Mouse (Mus musculus) heart, postnatal 0 days (tissue): Measurements from ENCODE around the gene Dolpp1. TPM values are rescaled to one million over a fixed set of nuclear protein-coding genes. Genes with fewer than 3 reads are reported as not detected.
A peak's percentile ranks its signal among the peaks of the same experiment; 100 is the strongest.
"Not testable (repeated sequence)": the region's sequence is repeated elsewhere in the genome, so short reads cannot be mapped to it uniquely, and the experiment has no call there.

Source experiments
- ATAC-seq: fragments of 200-750 bp; cut with Nextera tagmentation; 2 replicates; pipeline ENCODE4 v1.8.0; 2017; ENCODE audit warnings: low read depth, moderate number of reproducible peaks, moderate library complexity; ENCODE audit not compliant: insufficient read depth
- DNase-seq: peaks from one replicate; pipeline ENCODE4 v3.0.0-alpha.2; 2016; ENCODE audit warnings: low spot score
- H3K27ac ChIP-seq: fragments of 300-500 bp; sonication (generic); 2 replicates; pipeline ENCODE4 v1.5.1; 2014; ENCODE audit warnings: low read depth, mild to moderate bottlenecking
- H3K27me3 ChIP-seq: fragments of 300-500 bp; sonication (generic); 2 replicates; pipeline ENCODE4 v1.6.1; 2014; ENCODE audit warnings: low read length, mixed read lengths; ENCODE audit not compliant: control insufficient read depth, insufficient read depth
- H3K36me3 ChIP-seq: fragments of 300-500 bp; sonication (generic); replicated peaks from 2 replicates; pipeline ENCODE4 v1.6.1; 2014; ENCODE audit warnings: low read length, mixed read lengths; ENCODE audit not compliant: control insufficient read depth, insufficient read depth
- H3K4me1 ChIP-seq: fragments of 300-500 bp; sonication (generic); 2 replicates; pipeline ENCODE4 v1.6.1; 2014; ENCODE audit warnings: antibody characterized with exemption; ENCODE audit not compliant: control insufficient read depth, insufficient read depth
- H3K4me2 ChIP-seq: fragments of 300-500 bp; sonication (generic); 2 replicates; pipeline ENCODE4 v1.6.1; 2014; ENCODE audit warnings: low read depth, mild to moderate bottlenecking, low read length, moderate library complexity
- H3K4me3 ChIP-seq: fragments of 300-500 bp; sonication (generic); 2 replicates; pipeline ENCODE4 v1.5.1; 2014; ENCODE audit warnings: low read depth, low read length
- H3K9ac ChIP-seq: fragments of 300-500 bp; sonication (generic); replicated peaks from 2 replicates; pipeline ENCODE4 v1.6.1; 2014; ENCODE audit warnings: low read depth, low read length, mixed read lengths
- H3K9me3 ChIP-seq: fragments of 300-500 bp; sonication (generic); replicated peaks from 2 replicates; pipeline ENCODE4 v1.6.1; 2016; ENCODE audit warnings: low read length; ENCODE audit not compliant: control insufficient read depth
- CTCF ChIP-seq: IDR thresholded peaks from 2 replicates; pipeline ENCODE4 v1.5.1; 2016; ENCODE audit warnings: antibody characterized with exemption, control low read depth, low read depth
- EP300 ChIP-seq: IDR thresholded peaks from 2 replicates; pipeline ENCODE4 v1.6.1; 2016; ENCODE audit warnings: antibody characterized with exemption, low read depth
- WGBS: fragments of 180-500 bp; shearing (Covaris S2); extraction: QIAGEN DNeasy Blood & Tissue Kit; methylation state at CpG from one replicate; pipeline ENCODE4 v1.1.7; 2014; 5-methylcytosine and 5-hydroxymethylcytosine counted together
- polyA plus RNA-seq: library from polyadenylated mRNA; unstranded; fragments of >200 nt; fragmentation: Nextera tagmentation; extraction: Ambion mirVana; gene quantifications from 2 replicates; pipeline ENCODE4 v1.2.1, GENCODE M21; 2015
- total RNA-seq: library from RNA; depleted of rRNA; stranded (reverse); fragments of >200 nt; gene quantifications from 2 replicates; pipeline ENCODE4 v1.2.3, GENCODE M21; 2014; ENCODE audit warnings: low replicate concordance

Dolpp1 gene
- total and polyA plus RNA-seq, 2 experiments from 2014 or later, result 15.0 to 56.4 TPM

- Histone ChIP-seq H3K4me2 (peak overlapping the region; percentile 70), H3K9ac (peak overlapping the region; percentile 91), H3K4me3 (peak overlapping the region; percentile 84), H3K9me3 (no peaks in the 10 kb centered on the region), H3K4me1 (peaks cover 40% of the 10 kb centered on the region), H3K27ac (peak overlapping the region; percentile 94), H3K36me3 (peaks cover 13% of the 10 kb centered on the region), H3K27me3 (no peaks in the 10 kb centered on the region)
- TF ChIP-seq EP300, result no peak
- no peak for TF ChIP-seq CTCF
- no peak for DNase-seq
- no peak for ATAC-seq
- 0% methylated on average over 6 of the region's 7 CpGs for WGBS
These were observed 24.6 kb downstream of the Dolpp1 start for GRCm38 (mm10) chr2:30416649-30416965.

DNA sequence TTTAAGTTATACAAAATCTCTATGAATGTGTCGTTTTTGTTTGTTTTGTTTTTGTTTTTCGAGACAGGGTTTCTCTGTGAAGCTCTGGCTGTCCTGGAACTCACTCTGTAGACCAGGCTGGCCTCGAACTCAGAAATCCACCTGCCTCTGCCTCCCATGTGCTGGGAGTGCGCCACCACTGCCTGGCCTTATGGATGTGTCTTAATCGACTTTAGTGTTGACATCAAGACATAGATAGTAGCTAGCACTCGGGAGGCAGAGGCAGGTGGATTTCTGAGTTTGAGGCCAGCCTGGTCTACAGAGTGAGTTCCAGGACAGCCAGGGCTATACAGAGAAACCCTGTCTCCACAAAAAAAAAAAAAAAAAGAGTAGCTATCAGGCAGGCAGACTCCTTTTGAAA lies 25.1 kb downstream of the Dolpp1 start:
- not testable (repeated sequence) for ATAC-seq, H3K36me3 ChIP-seq, H3K27ac ChIP-seq, H3K27me3 ChIP-seq, DNase-seq, H3K9me3 ChIP-seq, H3K9ac ChIP-seq
- 63% methylated on average over 6 of the region's 6 CpGs for WGBS
- peak overlapping the region; percentile 70 for H3K4me2 ChIP-seq
- H3K4me1 ChIP-seq, result peaks cover 37% of the 10 kb centered on the region
- H3K4me3 ChIP-seq, result peak overlapping the region; percentile 84; the same call in 1 of the 2 replicates

DNA sequence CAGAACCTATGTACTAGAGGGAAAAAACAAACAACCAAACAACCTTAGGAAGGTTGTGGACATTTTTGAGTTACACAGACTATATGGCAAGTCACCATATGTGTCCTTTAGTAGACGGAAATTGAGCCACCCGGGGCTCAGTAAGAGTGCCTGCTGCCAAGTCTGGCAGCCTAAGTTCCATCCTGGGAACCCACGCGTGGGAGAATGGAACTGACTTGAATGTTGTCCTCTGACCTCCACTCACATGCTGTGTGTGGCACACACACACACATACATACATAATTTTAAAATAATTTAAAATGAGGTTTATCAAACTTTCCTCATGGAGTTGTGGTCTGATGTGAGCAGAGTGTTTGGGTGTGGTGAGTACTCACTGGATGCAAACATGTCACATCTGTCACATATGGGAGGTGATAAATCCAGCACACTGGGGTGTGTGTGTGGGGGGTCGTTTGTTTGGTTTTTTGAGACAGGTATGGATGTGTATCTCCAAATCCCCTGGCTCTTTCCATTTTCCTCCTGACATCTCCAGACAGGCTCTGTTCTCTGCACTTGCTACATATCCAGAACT lies 25.6 kb downstream of the Dolpp1 start:
- 49% methylated on average over 5 of the region's 5 CpGs for WGBS
- Histone ChIP-seq H3K9me3 (no peaks in the 10 kb centered on the region), H3K4me3 (no peak overlapping the region), H3K27me3 (no peaks in the 10 kb centered on the region), H3K4me2 (peak overlapping the region; percentile 17; the same call in 1 of the 2 replicates), H3K9ac (no peak overlapping the region), H3K27ac (peak overlapping the region; percentile 67; the same call in 1 of the 2 replicates), H3K4me1 (peaks cover 34% of the 10 kb centered on the region), H3K36me3 (peaks cover 4% of the 10 kb centered on the region)
- TF ChIP-seq EP300, result no peak
- no peak for TF ChIP-seq CTCF
- ATAC-seq (no peak), DNase-seq (no peak)

DNA sequence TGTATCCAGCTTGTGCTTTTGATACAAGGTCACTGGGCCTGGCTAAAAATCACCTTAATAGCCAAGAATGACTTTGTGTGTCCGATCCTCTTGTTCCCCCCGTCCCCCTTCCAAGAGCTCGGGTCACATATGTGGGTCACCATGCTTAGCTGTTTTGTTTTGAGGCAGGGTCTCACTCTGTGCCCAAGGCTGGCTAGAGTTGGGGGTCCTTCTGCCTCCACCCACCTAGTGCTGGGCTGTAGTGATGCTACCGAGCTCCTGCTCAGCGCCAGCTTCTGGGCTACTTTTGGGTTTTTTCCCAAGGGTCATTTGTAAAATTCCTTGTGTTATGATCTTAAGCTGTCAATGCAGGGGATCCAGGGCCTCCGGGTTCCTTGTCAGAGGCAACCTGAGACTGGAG lies 26.2 kb downstream of the Dolpp1 start:
- Histone ChIP-seq H3K9ac (no peak overlapping the region), H3K9me3 (no peaks in the 10 kb centered on the region), H3K4me3 (no peak overlapping the region), H3K27ac (peak overlapping the region; percentile 67; the same call in 1 of the 2 replicates), H3K36me3 (no peaks in the 10 kb centered on the region), H3K4me1 (peaks cover 29% of the 10 kb centered on the region), H3K4me2 (no peak overlapping the region; the same call in 1 of the 2 replicates), H3K27me3 (no peaks in the 10 kb centered on the region)
- WGBS, result 72% methylated on average over 6 of the region's 6 CpGs
- ATAC-seq (no peak), DNase-seq (no peak)
- TF ChIP-seq CTCF, result no peak
- TF ChIP-seq EP300, result no peak

GRCm38 (mm10) chr2:30419112-30419511 lies 27.1 kb downstream of the Dolpp1 start:
- H3K27me3 ChIP-seq, result no peaks in the 10 kb centered on the region

GRCm38 (mm10) chr2:30421432-30421831 lies 29.4 kb downstream of the Dolpp1 start:
- TF ChIP-seq EP300, result no peak
- TF ChIP-seq CTCF, result no peak
- DNase-seq (no peak), ATAC-seq (no peak)
- peaks cover 21% of the 10 kb centered on the region for H3K4me1 ChIP-seq
- no peak overlapping the region for H3K9ac ChIP-seq
- H3K9me3 ChIP-seq, result no peaks in the 10 kb centered on the region
- H3K36me3 ChIP-seq, result peaks cover 1% of the 10 kb centered on the region
- H3K4me2 ChIP-seq, result no peak overlapping the region
- no peaks in the 10 kb centered on the region for H3K27me3 ChIP-seq
- H3K27ac ChIP-seq, result no peak overlapping the region
- no peak overlapping the region for H3K4me3 ChIP-seq
- 70% methylated on average over 4 of the region's 4 CpGs for WGBS

More at GRCm38 (mm10) chr2:30419112-30419511, 27.1 kb downstream of the Dolpp1 start:
- H3K4me1 ChIP-seq, result peaks cover 24% of the 10 kb centered on the region
- H3K9ac ChIP-seq, result peak overlapping the region; percentile 45; the same call in 1 of the 2 replicates
- no peak for DNase-seq
- TF ChIP-seq EP300 (no peak), CTCF (no peak)
- H3K4me2 ChIP-seq, result 0 out of 2 replicates have a peak overlapping the region, but pooled peaks have one; percentile 12
- WGBS, result 26% methylated on average over 10 of the region's 10 CpGs
- H3K4me3 ChIP-seq, result no peak overlapping the region
- H3K36me3 ChIP-seq, result no peaks in the 10 kb centered on the region
- peak overlapping the region; percentile 67 for H3K27ac ChIP-seq
- ATAC-seq, result no peak
- no peaks in the 10 kb centered on the region for H3K9me3 ChIP-seq
